Mouse (Mus musculus): Measurements from ENCODE around the gene Gm14139. TPM values are rescaled to one million over a fixed set of nuclear protein-coding genes. Genes with fewer than 3 reads are reported as not detected.

The Gm14139 gene
- polyA plus RNA-seq (2021; fragmentation: Nextera tagmentation) = not detected in 2 replicates
- long read RNA-seq, experiment 1 = 0 reads
- long read RNA-seq, experiment 2 = 0 reads

GRCm38 (mm10) chr2:150181570-150181999 is at the start of gene Gm14139:
TSS of gene Gm14139 (plus strand) at chr2:150181755.

GRCm38 (mm10) chr2:150136435-150136897 is 45.1 kb upstream of the Gm14139 start, which contains the start of gene Zfp120:
TSS of gene Zfp120 (minus strand) at chr2:150136708.

GRCm38 (mm10) chr2:150179579-150179978 is 2.0 kb upstream of the Gm14139 start, which contains the start of gene Gm10770:
TSS of gene Gm10770 (minus strand) at chr2:150179679.

GRCm38 (mm10) chr2:150217600-150218362 is 36.2 kb downstream of the Gm14139 start, which contains the start of gene Zfp937:
TSS of gene Zfp937 (plus strand) at chr2:150218073.

Other genes with a start within 250 kb of the Gm14139 start
- gene Zfp120, start 45.0 kb upstream of the Gm14139 start, polyA plus RNA-seq (2021; fragmentation: Nextera tagmentation) = 6.0 and 9.8 TPM in 2 replicates
- not detected in 2 replicates for gene Gm10770, start 2.1 kb upstream of the Gm14139 start, polyA plus RNA-seq (2021; fragmentation: Nextera tagmentation)
- 3.5 and 4.9 TPM in 2 replicates for gene Zfp937, start 36.3 kb downstream of the Gm14139 start, polyA plus RNA-seq (2021; fragmentation: Nextera tagmentation)
- gene Gm21994, start 73.8 kb downstream of the Gm14139 start, polyA plus RNA-seq (2021; fragmentation: Nextera tagmentation) = 0.63 and 0.90 TPM in 2 replicates
- gene Gm14124, start 75.8 kb downstream of the Gm14139 start, polyA plus RNA-seq (2021; fragmentation: Nextera tagmentation) = not detected in 2 replicates
- 0.65 TPM in 1 of 2 replicates, not detected in the other for gene Gm10130, start 141.9 kb downstream of the Gm14139 start, polyA plus RNA-seq (2021; fragmentation: Nextera tagmentation)
- 3.2 and 5.0 TPM in 2 replicates for gene 3300002I08Rik, start 181.0 kb downstream of the Gm14139 start, polyA plus RNA-seq (2021; fragmentation: Nextera tagmentation)